Mouse (Mus musculus) small intestine, adult 2 months (tissue): ENCODE results near the gene Camkv.

ENCODE experiments used
- CTCF ChIP-seq: fragments of 200-500 bp; IDR thresholded peaks from 2 replicates; pipeline ENCODE4 v1.5.1; 2012; ENCODE audit warnings: low read depth, mild to moderate bottlenecking, control low read depth, inconsistent platforms, low read length, moderate library complexity, mixed read lengths; ENCODE audit not compliant: insufficient replicate concordance, insufficient read length; ENCODE audit errors: extremely low read depth
- POLR2A ChIP-seq: fragments of 200-500 bp; IDR thresholded peaks from 2 replicates; pipeline ENCODE4 v1.6.1; 2012; ENCODE audit warnings: low read depth, mild to moderate bottlenecking, control low read depth, inconsistent platforms, low read length, moderate library complexity

DNA sequence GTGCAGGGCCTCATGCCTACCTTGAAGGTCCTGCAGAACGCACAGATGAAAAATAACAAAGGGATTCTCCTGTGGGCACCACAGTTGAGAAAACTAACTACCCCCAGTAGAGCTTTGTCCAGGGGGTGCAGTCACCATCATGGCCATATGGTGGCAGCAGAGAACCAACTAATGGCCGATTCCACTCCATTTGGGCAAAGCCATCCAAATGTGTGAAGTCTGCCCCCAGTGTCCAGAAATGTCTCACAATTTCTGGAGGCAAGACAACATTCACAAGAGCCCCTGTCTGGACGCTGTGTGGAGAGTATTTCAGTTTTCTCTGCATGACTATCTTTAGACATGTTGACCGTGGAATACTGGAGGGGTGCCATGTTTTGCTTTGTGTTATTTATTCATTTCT lies 30.7 kb upstream of the Camkv start:
- TF ChIP-seq CTCF (peak; percentile 95; the same call in 1 of the 2 replicates), POLR2A (no peak)
